Mouse (Mus musculus) liver, adult 2 months (tissue): Measurements from ENCODE around the gene Gna11.
A peak's percentile ranks its signal among the peaks of the same experiment; 100 is the strongest.

Experiments
- CTCF ChIP-seq: fragments of 200-500 bp; IDR thresholded peaks from 2 replicates; pipeline ENCODE4 v1.5.1; 2011; ENCODE audit warnings: low read depth, low read length, control low read depth
- POLR2A ChIP-seq: fragments of 200-500 bp; IDR thresholded peaks from 2 replicates; pipeline ENCODE4 v1.6.1; 2011; ENCODE audit warnings: low read length, control low read depth; ENCODE audit not compliant: insufficient read depth; ENCODE audit errors: extremely low read depth

GRCm38 (mm10) chr10:81553232-81553631, 8.2 kb upstream of the Gna11 start:
- no peak for TF ChIP-seq POLR2A
- peak; percentile 71 for TF ChIP-seq CTCF
